Mouse (Mus musculus): ENCODE results near the gene Armh4. TPM values are rescaled to one million over a fixed set of nuclear protein-coding genes. Genes with fewer than 3 reads are reported as not detected.
"Not testable (repeated sequence)": the region's sequence is repeated elsewhere in the genome, so short reads cannot be mapped to it uniquely, and the experiment has no call there.

Armh4 gene
- 1 to 10 TPM; 5.7 to 7.7 TPM for total RNA-seq (2021)

GRCm38 (mm10) chr14:49782715-49783531 is at the start of gene Armh4:
TSS of gene Armh4 (minus strand) at chr14:49783383.
- intact Hi-C loops (cut with DNase I), result no loop called here
- DNase-seq (ENCODE audit: low spot score), result peak; percentile 36

- no peak for DNase-seq (ENCODE audit: low spot score)
- intact Hi-C loops (cut with DNase I), result no loop called here
Observed at GRCm38 (mm10) chr14:49829192-49830171, 46.3 kb upstream of the Armh4 start.

- DNase-seq (ENCODE audit: low spot score); intact Hi-C loops (cut with DNase I): not testable (repeated sequence)
Observed at GRCm38 (mm10) chr14:49819721-49820440, 36.7 kb upstream of the Armh4 start.

- DNase-seq (ENCODE audit: low spot score); intact Hi-C loops (cut with DNase I): not testable (repeated sequence)
Observed at GRCm38 (mm10) chr14:49818713-49819208, 35.6 kb upstream of the Armh4 start.

- intact Hi-C loops (cut with DNase I); DNase-seq (ENCODE audit: low spot score): not testable (repeated sequence)
Observed at GRCm38 (mm10) chr14:49812966-49813365, 29.8 kb upstream of the Armh4 start.

- intact Hi-C loops (cut with DNase I); DNase-seq (ENCODE audit: low spot score): not testable (repeated sequence)
Observed at GRCm38 (mm10) chr14:49805051-49805450, 21.9 kb upstream of the Armh4 start.

GRCm38 (mm10) chr14:49801444-49801843 is 18.3 kb upstream of the Armh4 start:
- no peak for DNase-seq (ENCODE audit: low spot score)
- intact Hi-C loops (cut with DNase I), result no loop called here

- no peak for DNase-seq (ENCODE audit: low spot score)
- intact Hi-C loops (cut with DNase I), result no loop called here
Observed at GRCm38 (mm10) chr14:49793948-49794347, 10.8 kb upstream of the Armh4 start.

GRCm38 (mm10) chr14:49790542-49790941 is 7.4 kb upstream of the Armh4 start:
- DNase-seq (ENCODE audit: low spot score), result no peak
- intact Hi-C loops (cut with DNase I), result no loop called here

GRCm38 (mm10) chr14:49785793-49786192 is 2.6 kb upstream of the Armh4 start:
- no peak for DNase-seq (ENCODE audit: low spot score)
- intact Hi-C loops (cut with DNase I), result loop anchor here (5.0 kb wide), 1 partner anchor 548 kb away; no protein-coding TSS in a partner anchor

GRCm38 (mm10) chr14:49783866-49784265 is 683 bp upstream of the Armh4 start:
- intact Hi-C loops (cut with DNase I), result no loop called here
- DNase-seq (ENCODE audit: low spot score), result no peak

GRCm38 (mm10) chr14:49780416-49780815 is 2.8 kb downstream of the Armh4 start:
- intact Hi-C loops (cut with DNase I), result no loop called here
- DNase-seq (ENCODE audit: low spot score), result no peak

- DNase-seq (ENCODE audit: low spot score); intact Hi-C loops (cut with DNase I): not testable (repeated sequence)
Observed at GRCm38 (mm10) chr14:49777539-49777938, 5.6 kb downstream of the Armh4 start.

GRCm38 (mm10) chr14:49771746-49772145 is 11.4 kb downstream of the Armh4 start:
- intact Hi-C loops (cut with DNase I), result no loop called here
- DNase-seq (ENCODE audit: low spot score), result peak; percentile 5

- DNase-seq (ENCODE audit: low spot score), result no peak
- intact Hi-C loops (cut with DNase I), result no loop called here
Observed at GRCm38 (mm10) chr14:49766601-49767000, 16.6 kb downstream of the Armh4 start.

GRCm38 (mm10) chr14:49755845-49756244 is 27.3 kb downstream of the Armh4 start:
- intact Hi-C loops (cut with DNase I), result no loop called here

GRCm38 (mm10) chr14:49752614-49753013 is 30.6 kb downstream of the Armh4 start:
- intact Hi-C loops (cut with DNase I), result no loop called here
- DNase-seq (ENCODE audit: low spot score), result no peak

More at GRCm38 (mm10) chr14:49755845-49756244, 27.3 kb downstream of the Armh4 start:
- no peak for DNase-seq (ENCODE audit: low spot score)

- DNase-seq (ENCODE audit: low spot score), result no peak
- intact Hi-C loops (cut with DNase I), result no loop called here
Observed at GRCm38 (mm10) chr14:49745874-49746273, 37.3 kb downstream of the Armh4 start.

- intact Hi-C loops (cut with DNase I), result no loop called here
- DNase-seq (ENCODE audit: low spot score), result no peak
Observed at GRCm38 (mm10) chr14:49743946-49744526, 39.1 kb downstream of the Armh4 start.

Measured in heart, postnatal 25 days (tissue).